Mouse (Mus musculus): ENCODE results near the gene Mamdc2.

The Mamdc2 gene

GRCm38 (mm10) chr19:23353881-23354401, 94.3 kb downstream of the Mamdc2 start:
- no peak for DNase-seq

- no peak for DNase-seq
Observed at GRCm38 (mm10) chr19:23353161-23353560, 95.1 kb downstream of the Mamdc2 start.

- DNase-seq, result no peak
Observed at GRCm38 (mm10) chr19:23351808-23352491, 96.3 kb downstream of the Mamdc2 start.

- DNase-seq, result no peak
Observed at GRCm38 (mm10) chr19:23349930-23350329, 98.3 kb downstream of the Mamdc2 start.

- no peak for DNase-seq
Observed at GRCm38 (mm10) chr19:23342782-23343181, 105.5 kb downstream of the Mamdc2 start.

- no peak for DNase-seq
Observed at GRCm38 (mm10) chr19:23332883-23333282, 115.4 kb downstream of the Mamdc2 start.

- DNase-seq, result no peak
Observed at GRCm38 (mm10) chr19:23330842-23331241, 117.4 kb downstream of the Mamdc2 start.

GRCm38 (mm10) chr19:23329346-23329745, 118.9 kb downstream of the Mamdc2 start:
- no peak for DNase-seq

GRCm38 (mm10) chr19:23327056-23327640, 121.1 kb downstream of the Mamdc2 start:
- DNase-seq, result no peak

- DNase-seq, result peak; percentile 75
Observed at GRCm38 (mm10) chr19:23323107-23323506, 125.1 kb downstream of the Mamdc2 start.

- no peak for DNase-seq
Observed at GRCm38 (mm10) chr19:23317989-23318358, 130.3 kb downstream of the Mamdc2 start.

GRCm38 (mm10) chr19:23317295-23317988, 130.8 kb downstream of the Mamdc2 start:
- no peak for DNase-seq

- no peak for DNase-seq
Observed at GRCm38 (mm10) chr19:23316851-23317250, 131.4 kb downstream of the Mamdc2 start.

- DNase-seq, result no peak
Observed at GRCm38 (mm10) chr19:23309979-23310378, 138.3 kb downstream of the Mamdc2 start.

- DNase-seq, result no peak
Observed at GRCm38 (mm10) chr19:23306671-23307070, 141.6 kb downstream of the Mamdc2 start.

- DNase-seq, result no peak
Observed at GRCm38 (mm10) chr19:23299987-23300386, 148.3 kb downstream of the Mamdc2 start.

- no peak for DNase-seq
Observed at GRCm38 (mm10) chr19:23298917-23299316, 149.3 kb downstream of the Mamdc2 start.

- DNase-seq, result no peak
Observed at GRCm38 (mm10) chr19:23297191-23297590, 151.1 kb downstream of the Mamdc2 start.

- no peak for DNase-seq
Observed at GRCm38 (mm10) chr19:23289251-23289650, 159.0 kb downstream of the Mamdc2 start.

- no peak for DNase-seq
Observed at GRCm38 (mm10) chr19:23281911-23282660, 166.2 kb downstream of the Mamdc2 start.

- DNase-seq, result no peak
Observed at GRCm38 (mm10) chr19:23274054-23274724, 174.1 kb downstream of the Mamdc2 start.

GRCm38 (mm10) chr19:23273355-23274053, 174.7 kb downstream of the Mamdc2 start, which contains the start of gene Smc5:
Gene Smc5, minus strand, starts transcription at chr19:23273897.
- DNase-seq, result peak; percentile 96
